Mouse (Mus musculus): ENCODE data around the gene Rcc2.

- no peak for TF ChIP-seq CTCF (IDR thresholded peaks at IDR 0.05)
- no peak for TF ChIP-seq EP300 (IDR thresholded peaks at IDR 0.05)
Observed at GRCm38 (mm10) chr4:140710781-140711180, 10.4 kb downstream of the Rcc2 start.
